Mouse (Mus musculus): ENCODE measurements around the gene Stoml1. TPM values are rescaled to one million over a fixed set of nuclear protein-coding genes. Genes with fewer than 3 reads are reported as not detected.
"Not testable (repeated sequence)": the region's sequence is repeated elsewhere in the genome, so short reads cannot be mapped to it uniquely, and the experiment has no call there.

Gene Stoml1
- polyA plus RNA-seq, 1 experiment from 2014 or later: 33.6 TPM

DNA sequence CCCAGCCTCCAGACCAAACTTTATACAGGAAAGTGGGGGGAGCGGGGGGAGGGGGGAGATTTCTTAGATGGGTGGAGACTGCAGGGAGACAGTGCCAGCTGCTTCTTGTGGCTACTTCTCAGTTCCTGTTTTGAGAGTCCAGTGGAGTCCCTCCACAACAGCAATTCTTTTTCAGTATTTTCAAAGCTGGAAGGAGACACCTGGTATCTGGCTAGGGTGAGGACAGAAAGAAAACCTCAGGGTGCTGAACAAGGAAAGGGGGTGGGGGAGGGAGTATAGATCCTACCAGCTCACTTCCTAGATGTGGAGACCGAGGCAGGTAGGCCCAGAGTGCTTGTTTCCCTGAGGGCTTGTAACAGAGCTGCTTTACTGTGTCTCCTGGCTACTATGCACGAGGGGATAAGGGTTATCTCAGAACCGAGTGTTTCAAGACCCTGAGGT lies 13.6 kb downstream of the Stoml1 start:
- Histone ChIP-seq H3K27ac (peak overlapping the region; percentile 77), H3K4me2 (no peak overlapping the region), H3K4me1 (peaks cover 14% of the 10 kb centered on the region), H3K9ac (no peak overlapping the region), H3K27me3 (no peaks in the 10 kb centered on the region), H3K36me3 (peaks cover 14% of the 10 kb centered on the region), H3K4me3 (replicated peaks) (no peak overlapping the region), H3K9me3 (replicated peaks) (no peaks in the 10 kb centered on the region)
- 25% methylated on average over 4 of the region's 4 CpGs for WGBS
- no peak for ATAC-seq (replicated peaks; ENCODE audit: low FRiP score)

DNA sequence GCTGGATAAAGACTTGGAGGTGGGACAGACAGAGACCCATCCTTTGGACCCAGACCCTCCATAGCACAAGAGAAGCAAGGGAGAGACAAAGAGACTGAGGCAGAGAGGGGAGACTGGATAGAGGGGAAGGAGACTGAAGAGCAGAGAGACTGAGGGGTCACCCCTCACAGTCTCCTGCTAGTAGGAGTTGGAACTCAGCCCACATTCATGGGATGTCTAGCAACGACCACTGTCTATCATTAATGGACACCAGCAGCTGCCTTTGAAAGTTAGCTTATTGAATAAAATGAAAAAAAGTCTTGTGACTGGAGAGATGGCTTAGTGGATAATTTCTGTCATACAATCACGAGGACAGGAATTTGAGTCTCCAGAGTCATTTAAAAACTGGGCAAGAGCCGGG lies 14.1 kb downstream of the Stoml1 start:
- H3K27ac ChIP-seq: peak overlapping the region; percentile 77
- H3K4me2 ChIP-seq: no peak overlapping the region
- no peak overlapping the region for H3K9ac ChIP-seq
- peaks cover 9% of the 10 kb centered on the region for H3K36me3 ChIP-seq
- H3K4me1 ChIP-seq: peaks cover 16% of the 10 kb centered on the region
- H3K4me3 ChIP-seq (replicated peaks): no peak overlapping the region
- H3K27me3 ChIP-seq: no peaks in the 10 kb centered on the region
- WGBS: 67% methylated on average over 3 of the region's 3 CpGs
- no peaks in the 10 kb centered on the region for H3K9me3 ChIP-seq (replicated peaks)
- no peak for ATAC-seq (replicated peaks; ENCODE audit: low FRiP score)

DNA sequence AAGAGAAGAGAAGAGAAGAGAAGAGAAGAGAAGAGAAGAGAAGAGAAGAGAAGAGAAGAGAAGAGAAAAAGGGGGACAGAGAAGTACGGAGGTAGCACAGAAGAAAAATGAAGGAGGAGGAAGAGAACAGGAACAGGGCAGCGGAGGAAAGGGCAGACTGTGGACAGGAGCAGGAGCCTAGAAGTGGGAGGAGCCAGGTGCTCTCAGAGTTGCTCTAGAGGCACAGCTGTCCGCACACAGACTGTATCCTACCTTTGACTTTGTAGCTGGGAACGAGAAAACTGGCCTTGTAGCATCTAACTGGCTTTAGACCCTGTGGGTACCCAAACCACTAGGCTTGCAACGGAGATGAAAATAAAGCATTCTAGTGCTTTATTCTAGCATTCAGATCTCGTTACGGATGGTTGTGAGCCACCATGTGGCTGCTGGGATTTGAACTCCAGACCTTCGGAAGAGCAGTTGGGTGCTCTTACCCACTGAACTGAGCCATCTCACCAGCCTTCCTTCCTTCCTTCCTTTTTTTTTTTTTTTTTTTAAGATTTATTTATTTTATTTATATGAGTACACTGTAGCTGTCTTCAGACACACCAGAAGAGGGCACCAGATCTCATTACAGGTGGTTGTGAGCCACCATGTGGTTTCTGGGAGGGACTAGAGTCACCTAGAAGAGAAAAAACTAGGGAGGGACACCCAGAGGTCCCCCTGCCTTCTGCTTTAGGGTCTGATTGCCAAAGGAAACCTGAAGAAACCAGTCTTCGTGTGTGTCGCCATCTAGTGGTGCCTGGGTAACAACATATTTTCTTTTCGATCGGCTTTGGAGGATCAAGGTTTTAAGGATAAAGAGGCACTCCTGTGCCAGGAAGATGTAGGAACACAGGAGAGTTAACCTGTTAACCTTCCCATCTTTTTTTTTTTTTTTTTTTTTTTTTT lies 15.7 kb downstream of the Stoml1 start:
- Histone ChIP-seq H3K9me3 (replicated peaks) (no peaks in the 10 kb centered on the region), H3K9ac (no peak overlapping the region), H3K4me1 (peaks cover 30% of the 10 kb centered on the region), H3K4me2 (no peak overlapping the region), H3K4me3 (replicated peaks) (no peak overlapping the region), H3K27me3 (no peaks in the 10 kb centered on the region), H3K36me3 (no peaks in the 10 kb centered on the region), H3K27ac (no peak overlapping the region)
- WGBS: 55% methylated on average over 12 of the region's 12 CpGs
- ATAC-seq (replicated peaks; ENCODE audit: low FRiP score): no peak

DNA sequence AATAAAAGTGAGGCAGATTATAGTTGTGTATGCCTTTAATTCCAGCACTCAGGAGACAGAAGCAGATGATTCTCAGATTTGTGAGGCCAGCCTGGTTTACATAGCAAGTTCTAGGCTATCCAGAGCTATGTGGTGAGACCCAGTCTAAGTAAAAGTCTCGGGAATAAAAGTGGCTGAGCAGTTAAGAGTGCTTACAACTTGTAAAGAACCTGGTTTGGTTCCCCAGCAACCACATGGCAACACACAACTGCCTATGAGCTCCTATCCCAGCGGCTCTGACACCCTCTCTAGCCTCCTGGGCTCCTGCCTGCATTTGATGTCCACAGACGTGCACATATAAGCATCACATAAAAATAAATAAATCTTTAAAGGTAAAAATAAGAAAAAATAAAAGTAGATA lies 17.1 kb downstream of the Stoml1 start:
- H3K27me3 ChIP-seq: no peaks in the 10 kb centered on the region
- H3K4me3 ChIP-seq (replicated peaks): no peak overlapping the region
- WGBS: 58% methylated on average over 3 of the region's 3 CpGs
- no peak overlapping the region for H3K27ac ChIP-seq
- ATAC-seq (replicated peaks; ENCODE audit: low FRiP score): no peak
- no peak overlapping the region for H3K4me2 ChIP-seq
- H3K36me3 ChIP-seq: no peaks in the 10 kb centered on the region
- H3K9me3 ChIP-seq (replicated peaks): no peaks in the 10 kb centered on the region
- H3K4me1 ChIP-seq: peaks cover 44% of the 10 kb centered on the region
- H3K9ac ChIP-seq: no peak overlapping the region

DNA sequence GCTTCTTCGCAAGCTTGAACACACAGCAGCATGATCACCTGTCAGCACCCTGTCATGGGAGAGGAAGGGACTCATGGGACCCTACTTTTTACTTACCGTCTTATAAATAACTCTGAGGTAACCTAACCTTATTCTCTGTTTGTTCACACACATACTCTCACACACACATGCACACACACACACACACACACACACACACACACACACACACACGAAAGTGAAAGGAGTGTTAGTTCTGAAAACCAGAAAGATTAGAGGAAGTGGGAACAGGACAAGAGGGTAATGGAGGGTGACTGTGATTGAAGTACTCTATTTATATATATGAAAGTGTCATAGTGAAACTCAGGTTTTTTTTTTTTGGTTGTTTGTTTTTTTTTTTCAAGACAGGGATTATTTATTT lies 18.1 kb downstream of the Stoml1 start:
- H3K27ac ChIP-seq: no peak overlapping the region
- H3K36me3 ChIP-seq: no peaks in the 10 kb centered on the region
- ATAC-seq (replicated peaks; ENCODE audit: low FRiP score): no peak
- H3K9me3 ChIP-seq (replicated peaks): no peaks in the 10 kb centered on the region
- H3K4me3 ChIP-seq (replicated peaks): no peak overlapping the region
- no peak overlapping the region for H3K9ac ChIP-seq
- H3K4me1 ChIP-seq: peaks cover 52% of the 10 kb centered on the region
- 83% methylated on average over 3 of the region's 3 CpGs for WGBS
- no peak overlapping the region for H3K4me2 ChIP-seq
- H3K27me3 ChIP-seq: no peaks in the 10 kb centered on the region

DNA sequence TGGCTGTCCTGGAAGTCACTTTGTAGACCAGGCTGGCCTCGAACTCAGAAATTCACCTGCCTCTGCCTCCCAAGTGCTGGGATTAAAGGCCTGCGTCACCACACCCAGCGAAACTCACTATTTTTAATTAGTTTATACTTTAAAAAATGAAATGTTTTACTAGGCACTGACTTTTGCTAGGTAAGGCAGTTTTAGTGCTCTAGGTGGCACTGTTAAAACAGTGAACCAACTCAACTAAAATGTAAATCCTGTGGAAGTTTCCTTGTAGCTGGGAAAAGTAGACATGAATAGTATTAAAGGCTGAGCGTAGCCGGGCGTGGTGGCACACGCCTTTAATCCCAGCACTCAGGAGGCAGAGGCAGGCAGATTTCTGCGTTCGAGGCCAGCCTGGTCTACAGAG lies 18.6 kb downstream of the Stoml1 start:
- WGBS: 92% methylated on average over 9 of the region's 9 CpGs
- H3K27me3 ChIP-seq; H3K9ac ChIP-seq; H3K4me3 ChIP-seq (replicated peaks); H3K4me2 ChIP-seq; H3K36me3 ChIP-seq; ATAC-seq (replicated peaks; ENCODE audit: low FRiP score); H3K27ac ChIP-seq; H3K9me3 ChIP-seq (replicated peaks): not testable (repeated sequence)
- H3K4me1 ChIP-seq: peaks cover 51% of the 10 kb centered on the region

DNA sequence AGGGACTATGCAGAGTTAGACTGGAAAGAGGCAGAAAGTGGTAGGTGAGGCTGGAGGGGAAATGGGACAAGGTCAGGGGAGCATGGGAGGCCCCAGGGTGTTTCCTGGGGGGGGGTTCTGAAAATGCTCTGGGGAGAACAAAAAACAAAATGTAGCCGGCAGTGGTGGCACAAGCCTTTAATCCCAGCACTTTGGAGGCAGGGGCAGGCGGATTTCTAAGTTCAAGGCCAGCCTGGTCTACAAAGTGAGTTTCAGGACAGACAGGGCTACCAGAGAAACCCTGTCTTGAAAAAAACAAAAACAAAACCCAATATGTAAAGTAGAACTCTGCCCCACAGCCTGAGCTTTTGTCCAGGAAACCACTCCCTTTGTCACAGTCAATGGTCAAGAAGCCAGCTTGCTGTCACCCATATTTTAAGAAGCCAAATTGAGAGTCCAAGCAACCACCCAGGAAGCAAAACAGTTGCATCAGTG lies 19.1 kb downstream of the Stoml1 start:
- Histone ChIP-seq H3K9ac (no peak overlapping the region), H3K4me1 (peaks cover 46% of the 10 kb centered on the region), H3K4me2 (no peak overlapping the region), H3K27ac (0 out of 2 replicates have a peak overlapping the region, but pooled peaks have one; percentile 3), H3K27me3 (no peaks in the 10 kb centered on the region), H3K9me3 (replicated peaks) (no peaks in the 10 kb centered on the region), H3K36me3 (no peaks in the 10 kb centered on the region), H3K4me3 (replicated peaks) (no peak overlapping the region)
- no peak for ATAC-seq (replicated peaks; ENCODE audit: low FRiP score)
- 81% methylated on average over 2 of the region's 2 CpGs for WGBS

DNA sequence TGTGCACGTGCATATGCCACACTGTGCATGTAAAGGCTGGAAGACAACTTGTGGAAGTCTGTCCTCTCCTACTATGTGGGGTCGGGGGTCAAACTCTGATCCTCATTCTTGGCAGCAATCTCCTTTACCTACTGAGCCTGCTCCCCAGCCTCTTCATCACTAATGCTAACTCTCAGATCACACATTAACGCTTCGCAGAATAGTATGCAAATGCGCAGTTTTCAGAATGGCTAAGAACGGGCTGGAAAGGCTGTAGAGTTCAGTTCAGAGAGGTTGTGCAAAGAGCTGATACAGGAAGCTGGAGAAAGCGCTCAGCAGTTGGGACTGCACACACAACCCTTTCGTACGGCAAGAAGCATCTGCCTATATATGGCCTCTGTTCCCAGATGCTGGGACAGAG lies 19.9 kb downstream of the Stoml1 start:
- Histone ChIP-seq H3K27me3 (no peaks in the 10 kb centered on the region), H3K4me2 (no peak overlapping the region), H3K4me1 (peaks cover 46% of the 10 kb centered on the region), H3K27ac (no peak overlapping the region), H3K9me3 (replicated peaks) (no peaks in the 10 kb centered on the region), H3K4me3 (replicated peaks) (no peak overlapping the region), H3K9ac (no peak overlapping the region), H3K36me3 (no peaks in the 10 kb centered on the region)
- 75% methylated on average over 9 of the region's 9 CpGs for WGBS
- ATAC-seq (replicated peaks; ENCODE audit: low FRiP score): no peak

DNA sequence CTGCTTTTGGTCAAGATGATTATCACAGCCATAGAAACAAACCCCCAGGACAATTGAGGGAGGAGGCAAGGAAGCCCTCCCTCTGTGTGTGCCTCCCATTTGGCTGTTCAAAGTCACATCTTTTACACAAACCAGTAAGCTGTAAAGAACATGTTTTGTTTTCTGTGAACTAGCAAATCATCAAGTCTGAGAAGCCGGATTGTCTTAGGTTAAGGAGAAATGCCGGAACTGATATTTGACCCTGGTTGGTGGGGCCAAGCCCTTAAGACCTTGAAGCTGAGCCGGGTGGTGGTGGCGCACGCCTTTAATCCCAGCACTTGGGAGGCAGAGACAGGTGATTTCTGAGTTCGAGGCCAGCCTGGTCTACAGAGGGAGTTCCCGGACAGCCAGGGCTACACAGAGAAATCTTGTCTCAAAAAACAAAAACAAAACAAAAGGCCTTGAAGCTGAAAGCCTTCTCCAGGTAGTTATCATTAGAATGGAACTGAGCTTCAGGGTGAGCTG lies 21.2 kb downstream of the Stoml1 start:
- H3K27ac ChIP-seq: peak overlapping the region; percentile 94
- WGBS: 71% methylated on average over 7 of the region's 7 CpGs

DNA sequence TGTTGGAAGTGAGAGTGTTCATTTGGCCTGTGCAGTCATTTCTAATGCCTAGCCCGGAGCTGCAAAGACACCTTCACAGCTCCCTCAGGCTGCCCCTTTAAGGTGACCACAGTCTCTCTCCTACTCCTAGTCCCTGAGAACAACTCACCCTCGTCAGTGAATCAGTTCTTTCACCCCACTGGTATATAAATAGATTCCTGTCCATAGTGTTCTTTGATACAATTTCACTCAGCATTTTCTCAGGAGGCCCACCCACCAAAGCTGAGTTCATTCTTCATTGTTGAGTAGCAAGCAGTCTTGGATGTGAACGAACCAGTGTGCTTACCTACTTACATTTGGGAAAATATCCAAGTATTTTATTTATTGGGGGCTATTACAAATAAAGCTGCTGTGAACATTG lies 21.7 kb downstream of the Stoml1 start:
- Histone ChIP-seq H3K27me3 (no peaks in the 10 kb centered on the region), H3K4me1 (peaks cover 43% of the 10 kb centered on the region), H3K4me3 (replicated peaks) (no peak overlapping the region), H3K4me2 (peak overlapping the region; percentile 40; the same call in 1 of the 2 replicates), H3K36me3 (no peaks in the 10 kb centered on the region), H3K27ac (peak overlapping the region; percentile 94), H3K9me3 (replicated peaks) (no peaks in the 10 kb centered on the region), H3K9ac (no peak overlapping the region)
- ATAC-seq (replicated peaks; ENCODE audit: low FRiP score): no peak
- WGBS: 36% methylated on average over 3 of the region's 3 CpGs

More for the DNA sequence above, 21.2 kb downstream of the Stoml1 start:
- H3K4me2 ChIP-seq: no peak overlapping the region
- ATAC-seq (replicated peaks; ENCODE audit: low FRiP score): no peak
- H3K9me3 ChIP-seq (replicated peaks): no peaks in the 10 kb centered on the region
- H3K27me3 ChIP-seq: no peaks in the 10 kb centered on the region
- H3K4me3 ChIP-seq (replicated peaks): no peak overlapping the region
- H3K4me1 ChIP-seq: peaks cover 43% of the 10 kb centered on the region
- no peak overlapping the region for H3K9ac ChIP-seq
- H3K36me3 ChIP-seq: no peaks in the 10 kb centered on the region

DNA sequence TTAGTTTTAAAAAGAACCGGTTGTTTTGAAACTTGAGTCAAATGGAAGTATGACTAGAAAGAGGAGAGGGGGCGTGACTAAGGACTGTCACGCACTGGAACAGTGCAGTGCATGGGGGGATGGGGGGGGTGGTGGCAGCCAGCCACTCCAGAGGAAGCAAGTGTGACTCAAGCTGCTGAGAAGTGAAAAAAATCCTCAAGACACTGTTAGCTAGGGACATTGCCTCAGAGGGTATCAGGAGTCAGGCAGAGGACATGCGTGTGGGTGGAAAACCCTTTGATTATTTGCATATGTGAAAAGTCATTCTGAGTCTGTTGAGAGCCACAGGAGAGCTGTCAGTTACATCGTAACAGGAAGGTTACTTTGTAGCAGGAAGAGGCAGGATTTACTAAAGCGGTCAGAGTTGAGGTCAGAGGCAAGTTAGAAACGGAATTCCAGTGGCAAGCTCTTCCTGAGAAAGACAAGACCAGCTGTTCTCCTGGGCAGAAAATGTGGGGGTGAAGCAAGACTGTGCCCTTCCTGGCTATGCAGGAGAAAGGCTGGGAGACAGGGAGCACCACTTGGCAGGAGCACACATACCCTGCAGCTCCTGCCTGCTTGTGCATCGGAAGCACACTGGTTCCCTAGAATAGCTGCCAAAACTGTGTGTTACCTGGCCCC lies 22.3 kb downstream of the Stoml1 start:
- no peak overlapping the region for H3K4me3 ChIP-seq (replicated peaks)
- H3K36me3 ChIP-seq: no peaks in the 10 kb centered on the region
- WGBS: 10% methylated on average over 8 of the region's 8 CpGs
- H3K27ac ChIP-seq: peak overlapping the region; percentile 94
- ATAC-seq (replicated peaks; ENCODE audit: low FRiP score): peak; percentile 87; the same call in 1 of the 2 replicates
- no peaks in the 10 kb centered on the region for H3K9me3 ChIP-seq (replicated peaks)
- peak overlapping the region; percentile 40 for H3K4me2 ChIP-seq
- peaks cover 44% of the 10 kb centered on the region for H3K4me1 ChIP-seq
- no peaks in the 10 kb centered on the region for H3K27me3 ChIP-seq
- peak overlapping the region; percentile 10; the same call in 1 of the 2 replicates for H3K9ac ChIP-seq

DNA sequence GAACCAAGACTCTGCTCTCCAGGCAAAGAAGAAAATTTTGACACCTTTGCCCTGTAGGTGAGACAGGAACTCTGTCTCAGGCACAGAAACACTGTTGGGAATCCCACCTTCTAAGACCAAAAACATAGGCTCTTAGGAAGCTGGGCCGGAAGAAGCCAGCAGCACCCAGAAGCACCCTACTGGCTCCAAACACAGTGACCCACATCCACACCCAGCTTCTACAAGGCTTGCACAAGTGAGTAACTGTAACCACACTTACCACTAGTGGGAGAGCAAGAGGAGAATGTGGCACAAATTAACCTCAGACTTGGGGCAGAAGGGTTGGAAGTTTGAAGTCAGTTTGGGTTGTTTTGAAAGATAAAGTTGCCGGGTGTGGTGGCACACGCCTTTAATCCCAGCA lies 22.8 kb downstream of the Stoml1 start:
- Histone ChIP-seq H3K4me2 (peak overlapping the region; percentile 40), H3K9ac (0 out of 2 replicates have a peak overlapping the region, but pooled peaks have one; percentile 10), H3K4me1 (peaks cover 49% of the 10 kb centered on the region), H3K9me3 (replicated peaks) (no peaks in the 10 kb centered on the region), H3K36me3 (no peaks in the 10 kb centered on the region), H3K27me3 (no peaks in the 10 kb centered on the region), H3K4me3 (replicated peaks) (no peak overlapping the region), H3K27ac (peak overlapping the region; percentile 94)
- no peak for ATAC-seq (replicated peaks; ENCODE audit: low FRiP score)
- WGBS: 70% methylated on average over 3 of the region's 3 CpGs
